Mouse (Mus musculus) ES-CJ7 (cell line): ENCODE measurements at regions not wholly inside any gene's neighbourhood (a gene's known extent, or its start where the extent isn't known, plus 50 kb on each side); places are given as distances from the start of the nearest gene placed in this dataset.

Experiments used
- DNase-seq: peaks from one replicate; pipeline ENCODE4 v3.0.0; 2011; ENCODE audit warnings: low read depth, low spot score

GRCm38 (mm10) chr4:93935692-93936091 lies 600.4 kb upstream of the Tusc1 start:
- no peak for DNase-seq

DNA sequence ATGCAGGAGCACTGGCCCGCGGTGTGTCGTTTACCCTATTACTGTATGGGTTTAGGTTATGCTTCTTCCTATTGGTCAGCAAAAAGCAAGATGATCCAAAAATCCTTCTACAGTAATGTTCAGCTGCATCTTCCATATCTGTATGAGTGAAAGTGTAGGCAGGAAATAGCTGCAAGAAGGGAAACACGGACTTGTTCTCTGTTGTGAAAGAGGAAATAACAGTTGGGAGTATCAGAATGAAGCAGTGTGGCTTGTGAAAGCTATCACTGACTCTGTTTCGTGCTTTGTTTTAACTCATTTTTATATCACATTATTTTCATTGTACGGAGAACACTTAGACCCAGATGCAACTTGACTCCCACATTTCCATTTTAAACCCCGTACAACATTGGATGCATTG lies 591.8 kb upstream of the Tusc1 start:
- DNase-seq = no peak

- DNase-seq = no peak
These were observed 589.1 kb upstream of the Tusc1 start for GRCm38 (mm10) chr4:93924402-93924801.

- DNase-seq = no peak
These were observed 551.3 kb upstream of the Tusc1 start for GRCm38 (mm10) chr4:93886631-93887030.

DNA sequence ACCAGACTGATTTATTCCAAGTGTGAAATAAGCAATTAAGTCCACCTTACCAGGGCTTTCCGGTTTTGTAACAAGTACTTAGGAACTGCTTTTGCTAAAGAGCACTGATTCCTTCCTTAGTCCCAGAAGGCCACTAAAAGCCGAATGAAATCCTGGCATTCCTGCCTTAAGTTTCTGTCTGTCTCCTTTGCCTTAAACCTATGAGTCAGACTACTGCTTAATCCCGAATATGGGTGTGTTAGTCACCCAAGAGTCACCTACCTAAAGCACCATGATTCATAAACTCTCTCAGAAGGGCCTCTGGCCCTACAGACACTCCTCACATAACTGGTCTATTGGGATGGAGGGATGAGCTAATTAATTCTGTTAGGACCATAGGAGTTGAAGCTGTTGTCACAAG lies 546.0 kb upstream of the Tusc1 start:
- DNase-seq = no peak

DNA sequence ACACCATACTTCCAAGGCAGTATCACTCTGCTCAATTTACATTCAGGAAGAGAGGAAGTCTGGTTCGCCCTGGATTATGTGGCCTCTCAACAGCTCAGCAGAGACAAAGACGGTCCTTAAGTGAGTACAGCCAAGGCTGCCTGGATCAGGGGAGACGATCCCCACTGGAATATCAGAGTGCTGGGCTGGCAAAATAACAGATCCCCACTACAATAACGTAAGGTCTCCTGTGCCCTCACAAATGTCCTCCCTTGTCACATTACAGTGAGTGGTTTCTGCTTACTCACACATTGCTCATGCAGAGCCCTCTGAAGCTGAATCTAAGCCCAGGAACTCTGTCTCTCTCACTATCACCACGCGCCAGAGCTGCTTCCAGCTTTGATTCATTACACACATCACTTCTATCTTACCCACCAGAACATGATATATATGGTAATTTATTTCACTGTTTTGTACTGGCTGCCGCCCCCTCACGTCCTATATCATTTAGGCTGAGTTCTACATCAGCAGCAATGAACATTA lies 544.1 kb upstream of the Tusc1 start:
- no peak for DNase-seq

DNA sequence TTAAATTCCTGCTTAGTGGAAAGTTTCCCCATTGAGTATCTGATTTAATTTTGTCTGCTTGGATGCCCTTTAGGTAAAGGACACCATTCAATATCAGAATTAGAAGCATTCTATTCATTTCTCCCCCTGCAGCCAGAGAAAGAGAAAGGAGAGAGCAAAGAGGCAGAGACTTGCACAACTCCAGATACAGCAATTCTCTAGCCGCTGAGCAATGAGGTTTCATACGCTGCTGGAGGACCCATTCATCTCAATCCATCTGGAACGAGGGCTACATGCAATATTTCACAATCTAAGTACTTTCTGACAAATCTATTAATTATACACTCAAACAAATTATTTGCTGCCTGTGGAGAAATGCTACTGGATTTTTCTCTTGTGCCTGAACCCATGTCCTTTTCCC lies 538.0 kb upstream of the Tusc1 start:
- no peak for DNase-seq

DNA sequence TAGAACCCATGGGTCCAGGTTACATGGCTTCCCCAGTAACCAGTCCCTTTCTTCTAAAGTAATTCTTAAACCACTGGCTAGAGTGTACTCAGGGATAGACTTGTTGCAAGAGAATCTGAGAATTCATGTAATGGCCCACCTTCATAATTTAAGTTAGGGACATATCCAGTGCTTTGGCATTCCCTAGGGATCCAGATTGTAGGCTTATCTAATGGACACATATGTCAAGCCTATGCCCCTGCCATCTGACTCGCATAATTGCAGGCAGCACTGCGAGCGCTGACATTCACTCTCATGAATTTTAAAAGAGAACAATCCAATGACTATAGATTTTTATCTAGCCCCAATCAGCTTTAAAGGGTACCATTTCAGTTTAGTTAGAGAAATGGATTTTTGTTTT lies 518.1 kb upstream of the Tusc1 start:
- no peak for DNase-seq

- DNase-seq = no peak
These were observed 513.9 kb upstream of the Tusc1 start for GRCm38 (mm10) chr4:93849178-93849577.

DNA sequence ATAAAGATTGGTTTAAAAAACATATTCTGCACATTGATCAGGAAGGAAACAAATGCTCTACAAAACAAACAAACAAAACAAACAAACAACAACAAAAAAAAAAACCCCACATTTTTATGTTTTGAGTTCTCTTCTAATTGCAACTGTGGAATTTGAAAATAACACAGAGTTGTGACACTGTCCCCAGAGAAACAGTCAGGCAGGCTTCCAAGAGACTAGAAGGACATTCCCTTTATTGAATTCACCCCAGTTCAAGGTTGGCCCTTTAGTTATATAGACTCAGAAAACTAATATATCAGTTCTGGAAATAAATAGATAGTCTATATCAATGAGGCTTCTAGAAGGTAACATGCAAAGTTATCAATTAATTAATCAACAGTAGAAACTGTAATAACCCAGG lies 495.4 kb upstream of the Tusc1 start:
- no peak for DNase-seq

GRCm38 (mm10) chr4:93793104-93793503 lies 457.8 kb upstream of the Tusc1 start:
- no peak for DNase-seq

- DNase-seq = peak; percentile 83
These were observed 454.8 kb upstream of the Tusc1 start for GRCm38 (mm10) chr4:93790157-93790556.

GRCm38 (mm10) chr4:93754497-93754896 lies 419.2 kb upstream of the Tusc1 start:
- DNase-seq = no peak

DNA sequence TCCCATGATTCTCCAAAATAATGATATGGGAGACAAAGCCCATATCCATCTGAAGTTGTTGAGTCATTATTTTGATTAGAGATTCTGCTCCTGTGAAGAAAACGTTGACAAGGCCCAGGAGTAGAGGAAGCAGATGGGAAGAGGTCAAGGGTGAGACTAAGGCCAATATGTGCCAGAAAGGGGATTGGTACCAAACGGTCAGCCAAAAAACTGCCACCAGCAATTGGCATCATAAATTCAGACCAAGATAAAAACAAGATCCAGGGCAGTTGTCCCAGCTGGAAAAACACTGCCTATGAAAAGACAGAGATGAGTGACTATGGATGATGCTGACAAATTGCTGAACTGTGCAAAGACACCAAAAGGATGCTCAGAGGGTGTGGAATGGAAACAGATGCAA lies 411.0 kb upstream of the Tusc1 start:
- DNase-seq = no peak

DNA sequence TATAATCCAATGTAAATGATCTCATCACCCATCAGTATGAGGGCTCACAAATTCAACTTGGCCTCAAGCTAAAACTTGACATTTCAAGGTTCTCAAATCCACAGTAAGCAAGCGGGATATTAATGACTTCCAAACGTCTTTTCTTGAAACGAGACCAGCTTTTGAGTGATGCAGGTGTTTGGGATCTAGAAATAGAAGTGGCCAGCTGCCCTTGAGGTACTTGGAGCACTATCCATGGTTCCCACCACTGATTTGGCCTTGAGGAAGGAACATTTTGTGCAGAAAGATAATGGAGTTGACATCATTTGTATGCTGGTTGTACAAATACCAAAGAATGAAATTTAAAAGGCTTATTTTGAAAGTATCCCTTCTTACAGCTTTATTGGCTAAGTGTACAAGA lies 378.4 kb upstream of the Tusc1 start:
- DNase-seq = no peak

DNA sequence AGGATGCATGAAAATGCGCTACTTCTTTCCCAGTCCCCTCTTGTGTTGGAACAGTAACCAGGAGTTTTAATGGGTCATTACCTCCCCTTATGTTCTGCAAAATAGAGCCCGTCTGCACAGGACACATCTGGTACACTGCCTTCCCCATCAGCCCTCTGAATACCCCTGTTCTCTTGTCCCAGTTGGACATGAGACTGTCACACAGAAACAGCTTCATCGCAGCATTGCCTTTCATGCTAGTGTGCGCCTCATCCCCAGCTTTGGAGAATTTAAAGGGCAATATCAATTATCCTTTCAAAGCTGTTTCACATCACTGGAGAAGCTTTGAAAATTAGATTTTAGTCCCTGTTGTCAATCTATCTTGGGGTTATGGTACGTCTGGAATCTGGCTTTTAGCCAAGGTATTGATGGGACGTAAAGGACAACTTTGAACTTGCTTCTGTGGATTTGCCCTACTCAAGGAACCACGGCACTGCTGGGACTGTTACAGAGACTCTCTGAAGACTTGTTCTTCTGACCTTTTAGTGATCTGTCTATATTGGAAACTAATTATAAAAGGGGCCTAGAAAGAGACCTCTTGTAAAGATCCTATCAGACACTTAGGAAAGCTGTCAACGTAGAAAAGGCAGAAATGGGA lies 341.2 kb upstream of the Tusc1 start:
- DNase-seq = no peak

GRCm38 (mm10) chr4:93675739-93676402 lies 340.6 kb upstream of the Tusc1 start:
- DNase-seq = no peak

DNA sequence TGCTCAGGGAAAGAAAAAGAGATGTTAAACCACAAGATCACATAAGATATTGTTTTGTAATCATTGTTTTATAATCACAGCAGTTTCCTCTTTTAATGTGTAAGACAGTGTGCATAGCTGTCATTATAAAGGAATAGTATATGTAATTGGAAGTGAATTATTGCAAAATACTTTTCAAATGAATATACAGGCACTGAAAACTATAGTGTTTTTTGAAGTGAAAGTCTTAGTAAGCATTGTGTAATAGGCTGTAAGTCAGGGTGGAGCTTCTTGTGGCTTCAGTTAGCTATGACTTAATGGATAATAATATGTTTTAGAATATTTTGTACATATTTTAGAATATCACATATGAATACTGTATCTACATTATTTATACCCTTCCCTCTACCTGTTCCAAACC lies 333.7 kb upstream of the Tusc1 start:
- DNase-seq = no peak

DNA sequence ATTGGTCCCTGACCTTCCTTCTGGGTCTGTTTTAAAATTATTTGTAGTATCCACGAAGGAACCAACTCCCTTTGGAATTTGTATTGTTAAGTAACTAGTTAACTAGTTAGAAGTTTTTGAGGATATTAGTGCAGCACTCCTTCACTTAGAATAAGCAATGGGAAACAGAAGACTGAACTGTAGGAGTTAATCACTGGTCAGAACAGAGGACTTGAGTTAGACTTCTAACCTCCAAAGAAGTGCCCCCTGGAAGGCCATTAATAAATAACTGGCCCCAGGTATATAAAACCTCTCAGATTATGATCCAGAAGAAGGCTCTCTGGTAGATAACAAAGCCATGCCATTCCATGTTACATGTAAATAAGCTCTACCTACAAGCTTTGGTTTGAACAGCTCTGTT lies 329.0 kb upstream of the Tusc1 start:
- DNase-seq = no peak

- DNase-seq = no peak
These were observed 302.9 kb upstream of the Tusc1 start for GRCm38 (mm10) chr4:93638207-93638606.

GRCm38 (mm10) chr4:93598474-93598873 lies 263.2 kb upstream of the Tusc1 start:
- DNase-seq = no peak

DNA sequence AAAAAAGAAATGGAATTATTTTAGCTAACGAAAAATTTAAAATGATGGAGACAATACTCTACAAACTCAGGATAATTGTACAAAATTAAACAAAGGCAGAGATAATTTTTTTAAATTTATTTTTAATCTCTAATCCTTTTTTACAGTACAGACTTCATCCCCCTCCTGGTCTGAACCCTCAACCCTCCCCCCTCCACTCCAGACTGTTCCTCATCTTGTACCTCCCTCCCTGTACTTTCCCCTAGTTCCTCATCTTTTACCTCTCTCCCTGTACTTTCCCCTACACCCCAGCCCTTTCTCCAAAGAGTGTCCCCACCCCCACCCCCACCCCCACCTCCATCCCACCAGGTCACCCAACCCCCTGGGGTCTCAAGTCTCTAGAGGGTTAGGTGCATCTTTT lies 249.0 kb upstream of the Tusc1 start:
- DNase-seq = no peak

GRCm38 (mm10) chr4:93583670-93584303 lies 248.5 kb upstream of the Tusc1 start:
- no peak for DNase-seq
